Mouse (Mus musculus): ENCODE data around the gene Map1b. TPM values are rescaled to one million over a fixed set of nuclear protein-coding genes. Genes with fewer than 3 reads are reported as not detected.
A peak's percentile ranks its signal among the peaks of the same experiment; 100 is the strongest.

Gene Map1b
- polyA plus RNA-seq (2015; fragmentation: Nextera tagmentation; extraction: Ambion mirVana) = 31.2 and 39.1 TPM in 2 replicates

- Histone ChIP-seq H3K36me3 (ENCODE audit: insufficient read depth, low read length) (no peaks in the 10 kb centered on the region), H3K9ac (replicated peaks; ENCODE audit: low read depth) (peak within 1 kb of the TSS; percentile 34; the same call in 1 of the 2 replicates), H3K9me3 (ENCODE audit: low read length) (no peaks in the 10 kb centered on the region), H3K27me3 (replicated peaks; ENCODE audit: insufficient read depth, low read length) (no peaks in the 10 kb centered on the region), H3K27ac (ENCODE audit: low read length) (no peak within 1 kb of the TSS), H3K4me3 (ENCODE audit: low read depth, low read length) (peak within 1 kb of the TSS; percentile 56), H3K4me1 (ENCODE audit: insufficient read depth, low read depth, low read length) (no peaks in the 10 kb centered on the region), H3K4me2 (replicated peaks; ENCODE audit: low read depth, low read length) (peak within 1 kb of the TSS; percentile 86)
- TF ChIP-seq EP300 (IDR thresholded peaks at IDR 0.05) (no peak), CTCF (IDR thresholded peaks at IDR 0.05) (no peak)
- 2% methylated on average over 23 of the region's 32 CpGs for WGBS
- DNase-seq (ENCODE audit: low spot score) (peak; percentile 73), ATAC-seq (peak; percentile 67)
These were observed at the start of gene Map1b for GRCm38 (mm10) chr13:99516448-99516881. Gene Map1b, minus strand, starts transcription at chr13:99516540.

DNA sequence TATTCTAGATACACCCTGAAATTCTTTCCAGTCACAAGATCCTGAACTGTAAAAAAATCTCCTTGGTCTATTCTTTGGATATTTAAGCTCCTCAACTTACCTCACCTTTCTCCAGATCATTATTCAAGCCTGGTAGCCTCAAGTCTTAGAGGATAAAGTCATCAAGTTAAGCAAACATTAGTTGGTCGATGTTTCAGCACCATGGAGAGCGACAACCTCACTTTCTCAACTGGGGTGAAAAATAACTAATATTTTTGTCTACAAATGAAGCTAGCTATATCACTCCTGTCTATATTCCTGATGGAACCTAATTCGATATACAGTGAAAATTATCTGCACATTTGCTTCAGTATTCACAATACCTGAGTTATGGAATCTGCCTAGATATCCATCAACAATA is 48.0 kb upstream of the Map1b start:
- Histone ChIP-seq H3K4me3 (ENCODE audit: low read depth, low read length) (no peak overlapping the region), H3K27me3 (replicated peaks; ENCODE audit: insufficient read depth, low read length) (no peaks in the 10 kb centered on the region)
- no peak for ATAC-seq

DNA sequence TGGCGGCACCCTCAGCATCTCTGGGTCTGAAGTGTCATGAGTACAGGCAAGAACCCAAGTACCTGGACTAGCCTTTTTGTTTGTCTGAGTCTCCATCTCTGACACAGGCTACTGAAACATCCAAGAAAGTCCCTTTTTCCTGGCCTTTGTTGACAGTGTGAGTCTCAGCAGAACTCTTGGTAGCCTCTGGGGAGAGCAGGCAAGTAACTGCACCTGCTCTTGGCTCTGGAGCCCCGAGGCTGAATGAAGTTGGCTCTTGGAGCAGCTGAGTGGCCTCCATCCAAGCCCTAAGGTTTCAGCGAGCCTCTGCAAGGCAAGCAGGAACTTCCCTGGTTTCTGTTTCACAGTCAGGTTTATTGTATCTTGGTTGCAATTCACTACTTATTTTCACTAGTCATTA is 46.7 kb upstream of the Map1b start:
- no peak for ATAC-seq
- TF ChIP-seq CTCF (IDR thresholded peaks at IDR 0.05) = no peak
- no peak for TF ChIP-seq EP300 (IDR thresholded peaks at IDR 0.05)
- WGBS = 56% methylated on average over 3 of the region's 3 CpGs

More for the DNA sequence above, 48.0 kb upstream of the Map1b start:
- Histone ChIP-seq H3K9me3 (ENCODE audit: low read length) (no peaks in the 10 kb centered on the region), H3K4me2 (replicated peaks; ENCODE audit: low read depth, low read length) (no peak overlapping the region), H3K27ac (ENCODE audit: low read length) (no peak overlapping the region), H3K36me3 (ENCODE audit: insufficient read depth, low read length) (no peaks in the 10 kb centered on the region), H3K4me1 (ENCODE audit: insufficient read depth, low read depth, low read length) (no peaks in the 10 kb centered on the region), H3K9ac (replicated peaks; ENCODE audit: low read depth) (no peak overlapping the region)
- 14% methylated on average over 3 of the region's 3 CpGs for WGBS
- DNase-seq (ENCODE audit: low spot score) = peak; percentile 32
- no peak for TF ChIP-seq CTCF (IDR thresholded peaks at IDR 0.05)
- no peak for TF ChIP-seq EP300 (IDR thresholded peaks at IDR 0.05)

GRCm38 (mm10) chr13:99561843-99562550 is 45.7 kb upstream of the Map1b start:
- Histone ChIP-seq H3K36me3 (ENCODE audit: insufficient read depth, low read length) (no peaks in the 10 kb centered on the region), H3K4me2 (replicated peaks; ENCODE audit: low read depth, low read length) (no peak overlapping the region), H3K9ac (replicated peaks; ENCODE audit: low read depth) (no peak overlapping the region), H3K4me1 (ENCODE audit: insufficient read depth, low read depth, low read length) (no peaks in the 10 kb centered on the region), H3K4me3 (ENCODE audit: low read depth, low read length) (no peak overlapping the region), H3K27ac (ENCODE audit: low read length) (no peak overlapping the region), H3K27me3 (replicated peaks; ENCODE audit: insufficient read depth, low read length) (no peaks in the 10 kb centered on the region), H3K9me3 (ENCODE audit: low read length) (no peaks in the 10 kb centered on the region)
- DNase-seq (ENCODE audit: low spot score) (no peak), ATAC-seq (no peak)
- 58% methylated on average over 10 of the region's 10 CpGs for WGBS
- no peak for TF ChIP-seq CTCF (IDR thresholded peaks at IDR 0.05)
- TF ChIP-seq EP300 (IDR thresholded peaks at IDR 0.05) = no peak

More for the DNA sequence above, 46.7 kb upstream of the Map1b start:
- H3K27me3 ChIP-seq (replicated peaks; ENCODE audit: insufficient read depth, low read length) = no peaks in the 10 kb centered on the region
- no peak for DNase-seq (ENCODE audit: low spot score)
- H3K9ac ChIP-seq (replicated peaks; ENCODE audit: low read depth) = no peak overlapping the region
- H3K36me3 ChIP-seq (ENCODE audit: insufficient read depth, low read length) = no peaks in the 10 kb centered on the region
- H3K9me3 ChIP-seq (ENCODE audit: low read length) = no peaks in the 10 kb centered on the region
- H3K4me2 ChIP-seq (replicated peaks; ENCODE audit: low read depth, low read length) = no peak overlapping the region
- no peak overlapping the region for H3K4me3 ChIP-seq (ENCODE audit: low read depth, low read length)
- H3K4me1 ChIP-seq (ENCODE audit: insufficient read depth, low read depth, low read length) = no peaks in the 10 kb centered on the region
- H3K27ac ChIP-seq (ENCODE audit: low read length) = no peak overlapping the region

DNA sequence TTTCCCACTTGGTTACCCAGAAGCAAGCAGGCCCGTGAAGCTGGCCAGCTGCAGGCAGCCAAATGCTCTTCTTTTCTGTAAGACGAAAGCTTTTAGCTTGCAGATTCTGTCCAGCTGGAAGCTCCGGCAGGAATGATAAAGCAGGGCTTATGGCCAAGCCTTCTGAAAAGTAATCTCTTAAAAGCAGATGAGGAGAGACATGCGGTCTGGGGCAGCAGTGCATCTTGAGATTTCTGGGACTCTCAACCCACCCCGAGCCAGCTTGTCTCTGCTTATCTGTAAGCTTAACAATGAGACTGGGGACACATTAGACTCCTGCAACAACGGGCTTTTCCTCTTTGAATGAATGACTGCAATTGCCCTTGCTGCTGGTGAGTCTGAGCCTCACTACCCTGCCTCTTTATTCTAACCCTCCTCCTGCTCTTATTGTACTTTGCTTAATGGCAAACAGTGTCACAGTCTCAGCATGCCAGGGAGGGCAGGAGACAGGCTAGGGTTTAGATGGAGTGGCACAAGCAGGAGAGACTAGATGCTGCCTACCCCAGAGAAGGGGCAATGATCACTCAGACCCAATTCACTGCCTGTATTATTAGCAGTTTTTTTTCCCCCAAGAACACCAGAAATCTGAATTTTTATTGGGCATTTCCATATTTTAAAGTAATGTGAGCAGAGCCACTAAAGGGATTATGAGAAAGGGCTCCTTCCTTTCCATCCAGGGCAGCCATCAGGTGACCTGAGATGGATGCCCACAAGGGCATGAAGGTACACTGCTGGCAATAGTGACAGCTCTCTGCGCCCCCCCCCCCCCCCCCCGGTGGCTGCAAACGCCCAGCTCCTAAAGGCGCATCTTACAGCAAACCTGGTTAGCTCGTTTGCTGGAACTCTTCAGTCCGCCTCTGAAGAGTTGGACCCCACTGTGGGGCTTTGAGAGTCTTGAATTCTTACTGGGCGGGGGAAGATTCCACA is 44.6 kb upstream of the Map1b start:
- no peaks in the 10 kb centered on the region for H3K27me3 ChIP-seq (replicated peaks; ENCODE audit: insufficient read depth, low read length)
- no peak overlapping the region for H3K27ac ChIP-seq (ENCODE audit: low read length)
- DNase-seq (ENCODE audit: low spot score) = no peak
- no peak overlapping the region for H3K9ac ChIP-seq (replicated peaks; ENCODE audit: low read depth)
- ATAC-seq = no peak
- no peaks in the 10 kb centered on the region for H3K9me3 ChIP-seq (ENCODE audit: low read length)
- H3K4me1 ChIP-seq (ENCODE audit: insufficient read depth, low read depth, low read length) = no peaks in the 10 kb centered on the region
- no peaks in the 10 kb centered on the region for H3K36me3 ChIP-seq (ENCODE audit: insufficient read depth, low read length)
- no peak for TF ChIP-seq EP300 (IDR thresholded peaks at IDR 0.05)
- no peak for TF ChIP-seq CTCF (IDR thresholded peaks at IDR 0.05)
- H3K4me2 ChIP-seq (replicated peaks; ENCODE audit: low read depth, low read length) = no peak overlapping the region
- no peak overlapping the region for H3K4me3 ChIP-seq (ENCODE audit: low read depth, low read length)
- 54% methylated on average over 12 of the region's 13 CpGs for WGBS

Measured in lung, postnatal 0 days (tissue).